8 mouse cellular contexts compared by ENCODE assay signal in the genomic region with DNA sequence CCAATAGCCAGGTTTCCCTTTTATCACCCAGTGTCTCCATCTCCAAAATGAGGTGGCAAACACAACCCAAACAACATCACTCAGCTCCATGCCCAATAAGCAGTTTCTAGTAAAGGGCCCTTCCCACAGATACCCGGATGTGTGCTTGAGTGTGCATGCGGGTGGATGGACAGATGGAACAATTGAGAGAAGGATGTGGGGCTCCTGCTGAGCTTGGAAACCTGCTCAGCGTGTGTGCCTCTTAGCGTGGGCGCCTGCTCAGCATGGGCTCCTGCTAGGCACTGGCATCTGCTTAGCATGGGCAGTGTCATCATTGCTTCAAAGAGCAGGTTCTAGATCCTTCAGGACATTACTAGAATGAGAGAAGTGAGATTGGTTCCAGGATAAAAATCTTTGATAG.
"Had no signal": no experiment of that assay in that cellular context is flagged by ENCODE, and none has a peak within 500 bp of the region (broad histone marks: within the 10 kb centered on the region; RNA-seq: fewer than 3 reads in every experiment).

No protein-coding gene starts in this region.

- DNase-seq: kidney, adult 18-20 months; kidney, adult 9 months; kidney, postnatal 14 days; kidney, postnatal 4 days; liver, embryonic 13.5 days; lung, adult 2 months; spleen, adult 18-20 months; thymus, postnatal 25 days had no signal
